Mouse (Mus musculus) cerebellum, adult 11 months (tissue): ENCODE measurements at regions not wholly inside any gene's neighbourhood (a gene's known extent, or its start where the extent isn't known, plus 50 kb on each side); places are given as distances from the start of the nearest gene placed in this dataset.

Experiments used
- DNase-seq: peaks from one replicate; pipeline ENCODE4 v3.0.0; 2022

GRCm38 (mm10) chr9:76734387-76734786, 167.5 kb upstream of the Fam83b start:
- no peak for DNase-seq

GRCm38 (mm10) chr9:76733812-76734211, 166.9 kb upstream of the Fam83b start:
- DNase-seq, result no peak

GRCm38 (mm10) chr9:76722881-76723280, 156.0 kb upstream of the Fam83b start:
- DNase-seq, result no peak

- no peak for DNase-seq
Observed at GRCm38 (mm10) chr9:76715852-76716251, 148.9 kb upstream of the Fam83b start.

- DNase-seq, result no peak
Observed at GRCm38 (mm10) chr9:76706451-76706850, 139.5 kb upstream of the Fam83b start.

GRCm38 (mm10) chr9:76705786-76706185, 138.9 kb upstream of the Fam83b start:
- DNase-seq, result no peak

- no peak for DNase-seq
Observed at GRCm38 (mm10) chr9:76695547-76695946, 128.6 kb upstream of the Fam83b start.

- DNase-seq, result no peak
Observed at GRCm38 (mm10) chr9:76692976-76693375, 126.1 kb upstream of the Fam83b start.

GRCm38 (mm10) chr9:76660848-76661247, 93.9 kb upstream of the Fam83b start:
- DNase-seq, result peak; percentile 6

GRCm38 (mm10) chr9:76659798-76660197, 92.9 kb upstream of the Fam83b start:
- DNase-seq, result no peak

GRCm38 (mm10) chr9:76653311-76653710, 86.4 kb upstream of the Fam83b start:
- DNase-seq, result no peak

GRCm38 (mm10) chr9:76649484-76649883, 82.6 kb upstream of the Fam83b start:
- DNase-seq, result no peak

- no peak for DNase-seq
Observed at GRCm38 (mm10) chr9:76646383-76646782, 79.5 kb upstream of the Fam83b start.
